Mouse (Mus musculus) thymus, postnatal 25 days (tissue): ENCODE data around the gene Col23a1.

Experiments
- DNase-seq: peaks from one replicate; pipeline ENCODE4 v3.0.0; 2022

Gene Col23a1

GRCm38 (mm10) chr11:51545811-51546210 is 256.1 kb downstream of the Col23a1 start:
- DNase-seq, result no peak

- DNase-seq, result no peak
Observed at GRCm38 (mm10) chr11:51551253-51551652, 261.5 kb downstream of the Col23a1 start.

- no peak for DNase-seq
Observed at GRCm38 (mm10) chr11:51552091-51552490, 262.4 kb downstream of the Col23a1 start.

GRCm38 (mm10) chr11:51554590-51554989 is 264.9 kb downstream of the Col23a1 start:
- DNase-seq, result no peak

- DNase-seq, result no peak
Observed at GRCm38 (mm10) chr11:51555066-51555465, 265.3 kb downstream of the Col23a1 start.

GRCm38 (mm10) chr11:51563276-51563675 is 273.6 kb downstream of the Col23a1 start:
- no peak for DNase-seq

GRCm38 (mm10) chr11:51565062-51565461 is 275.3 kb downstream of the Col23a1 start:
- no peak for DNase-seq

GRCm38 (mm10) chr11:51565951-51566350 is 276.2 kb downstream of the Col23a1 start:
- DNase-seq, result no peak

GRCm38 (mm10) chr11:51568801-51569200 is 279.1 kb downstream of the Col23a1 start:
- DNase-seq, result no peak

- DNase-seq, result no peak
Observed at GRCm38 (mm10) chr11:51576454-51576853, 286.7 kb downstream of the Col23a1 start.

GRCm38 (mm10) chr11:51577587-51577986 is 287.9 kb downstream of the Col23a1 start:
- DNase-seq, result peak; percentile 52

GRCm38 (mm10) chr11:51579024-51579423 is 289.3 kb downstream of the Col23a1 start:
- peak; percentile 50 for DNase-seq

GRCm38 (mm10) chr11:51582713-51583112 is 293.0 kb downstream of the Col23a1 start:
- DNase-seq, result peak; percentile 72

GRCm38 (mm10) chr11:51584057-51584430 is 294.3 kb downstream of the Col23a1 start:
- DNase-seq, result no peak

- peak; percentile 97 for DNase-seq
Observed at GRCm38 (mm10) chr11:51584431-51585248, 294.9 kb downstream of the Col23a1 start, which contains the start of gene Phykpl. Phykpl (plus strand) TSS chr11:51584757.

GRCm38 (mm10) chr11:51585608-51586252 is 296.0 kb downstream of the Col23a1 start:
- DNase-seq, result no peak

- DNase-seq, result no peak
Observed at GRCm38 (mm10) chr11:51586411-51586810, 296.7 kb downstream of the Col23a1 start.

- DNase-seq, result no peak
Observed at GRCm38 (mm10) chr11:51587059-51587458, 297.3 kb downstream of the Col23a1 start.

- DNase-seq, result no peak
Observed at GRCm38 (mm10) chr11:51588833-51589232, 299.1 kb downstream of the Col23a1 start.

- DNase-seq, result no peak
Observed at GRCm38 (mm10) chr11:51590002-51590401, 300.3 kb downstream of the Col23a1 start.

- DNase-seq, result no peak
Observed at GRCm38 (mm10) chr11:51591168-51591567, 301.4 kb downstream of the Col23a1 start.

- no peak for DNase-seq
Observed at GRCm38 (mm10) chr11:51591915-51592314, 302.2 kb downstream of the Col23a1 start.

GRCm38 (mm10) chr11:51593368-51593767 is 303.6 kb downstream of the Col23a1 start:
- no peak for DNase-seq

- DNase-seq, result no peak
Observed at GRCm38 (mm10) chr11:51593849-51594248, 304.1 kb downstream of the Col23a1 start.
